Mouse (Mus musculus): Measurements from ENCODE around the gene Nol4l. TPM values are rescaled to one million over a fixed set of nuclear protein-coding genes. Genes with fewer than 3 reads are reported as not detected.

Nol4l gene
- total RNA-seq, 2 experiments from 2014 or later: 44.8 to 46.8 TPM

DNA sequence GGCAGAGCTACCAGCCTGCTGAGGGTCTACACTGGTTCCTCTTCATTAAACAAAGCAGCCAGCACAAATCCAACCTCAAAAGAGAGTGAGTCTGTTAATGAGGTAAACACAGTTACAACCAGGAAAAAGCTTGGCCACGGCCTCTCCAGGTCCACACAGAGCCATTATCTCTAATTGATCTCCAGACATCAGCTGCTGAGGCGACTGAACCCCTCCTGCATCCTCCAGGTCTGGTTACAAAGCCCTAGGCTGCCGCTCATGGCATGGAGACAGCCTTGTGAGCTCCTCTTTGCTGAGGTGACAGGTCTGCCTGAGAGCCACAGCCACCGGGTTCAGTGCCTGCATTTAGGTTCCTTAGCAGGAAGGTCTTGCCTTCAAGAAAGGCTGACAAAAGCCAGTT, 72.3 kb downstream of the Nol4l start:
- intact Hi-C loops (cut with DNase I): no loop called here
- no peak for DNase-seq (ENCODE audit: low spot score in 2 of 2)

DNA sequence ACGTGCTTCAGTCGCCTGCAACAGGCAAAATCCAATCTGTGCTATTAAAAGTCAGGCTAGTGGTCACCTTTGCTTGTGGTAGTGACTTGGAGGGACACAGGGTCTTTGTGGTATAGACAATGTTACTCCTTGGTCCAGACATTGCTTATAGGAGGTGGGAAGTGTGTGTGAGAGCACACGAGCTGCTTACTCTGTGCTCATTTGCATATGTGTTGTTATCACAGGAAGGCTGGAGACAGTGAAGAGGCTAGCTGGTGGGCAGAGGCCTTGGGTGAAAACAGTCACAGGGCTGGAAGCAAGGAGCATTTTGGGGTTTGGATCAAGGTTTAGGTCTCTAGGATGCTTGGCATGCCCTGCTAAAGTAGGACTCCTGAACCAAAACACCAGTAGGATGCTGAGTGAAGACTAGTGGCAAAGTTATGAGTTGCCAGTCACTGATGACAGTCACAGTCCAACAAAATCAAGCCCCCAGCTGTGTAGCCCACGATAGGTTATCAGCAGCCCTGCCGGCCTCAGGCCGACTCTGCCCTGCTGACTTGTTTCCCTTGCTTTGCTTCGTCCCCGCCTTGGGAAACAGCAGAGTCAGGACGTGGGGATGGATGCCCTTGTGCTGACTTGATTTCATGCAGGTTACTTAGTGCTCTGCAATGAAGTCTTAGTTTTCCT, 74.8 kb downstream of the Nol4l start:
- DNase-seq (ENCODE audit: low spot score in 2 of 2): no peak
- intact Hi-C loops (cut with DNase I): no loop called here

DNA sequence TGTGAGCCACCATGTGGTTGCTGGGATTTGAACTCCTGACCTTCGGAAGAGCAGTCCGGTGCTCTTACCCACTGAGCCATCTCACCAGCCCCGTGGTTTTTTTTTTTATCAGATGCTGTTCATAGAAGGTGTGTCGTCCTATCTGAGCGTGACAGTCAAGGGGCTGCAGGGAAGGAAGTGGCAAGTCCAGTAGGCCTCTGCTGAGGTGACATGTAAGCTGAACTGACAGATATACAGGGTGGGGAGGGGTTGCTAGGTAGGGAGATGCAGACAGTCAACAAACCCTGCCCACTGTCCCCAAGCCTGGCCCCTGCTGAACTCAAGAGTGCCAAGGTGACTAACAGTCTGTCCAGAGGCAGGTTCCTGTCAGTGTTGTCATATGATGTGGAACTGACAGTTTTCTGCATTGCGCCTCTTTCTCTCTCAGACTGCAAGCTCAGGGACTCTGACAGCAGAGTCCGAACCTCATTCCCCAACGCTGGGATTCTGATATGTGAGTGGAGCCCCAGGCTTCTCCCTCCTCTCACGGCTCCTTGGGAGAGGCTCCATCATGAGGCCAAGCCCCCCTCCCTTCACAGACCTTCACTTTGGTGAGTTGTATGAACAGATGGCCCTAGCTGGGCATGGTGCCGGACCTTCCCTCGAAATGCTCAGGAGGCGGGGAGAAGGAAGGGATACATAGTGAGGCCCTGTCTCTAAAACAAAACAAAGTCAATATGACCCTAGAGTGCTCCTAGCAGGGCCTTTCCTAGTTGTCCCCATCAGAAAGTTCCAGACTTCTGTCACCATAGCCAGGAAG, 75.6 kb downstream of the Nol4l start:
- intact Hi-C loops (cut with DNase I): no loop called here
- DNase-seq (ENCODE audit: low spot score in 2 of 2): no peak

DNA sequence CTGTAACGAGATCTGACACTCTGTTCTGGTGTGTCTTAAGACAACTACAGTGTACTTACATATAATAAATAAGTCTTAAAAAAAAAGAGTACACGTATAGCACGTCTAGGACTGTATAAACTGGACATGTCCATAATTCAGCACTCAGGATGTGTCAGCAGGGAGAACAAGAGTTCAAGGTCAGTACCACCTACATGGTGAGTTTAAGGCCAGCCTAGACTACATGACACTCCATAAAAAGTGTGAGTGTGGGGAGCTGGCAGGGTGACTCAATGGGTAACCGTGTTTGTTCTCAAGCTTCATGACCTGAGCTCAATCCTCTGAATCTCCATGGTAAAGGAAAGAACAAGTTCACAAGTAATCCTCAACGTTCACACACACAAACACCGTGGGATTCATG, 81.3 kb downstream of the Nol4l start:
- intact Hi-C loops (cut with DNase I): no loop called here
- no peak for DNase-seq (ENCODE audit: low spot score in 2 of 2)

DNA sequence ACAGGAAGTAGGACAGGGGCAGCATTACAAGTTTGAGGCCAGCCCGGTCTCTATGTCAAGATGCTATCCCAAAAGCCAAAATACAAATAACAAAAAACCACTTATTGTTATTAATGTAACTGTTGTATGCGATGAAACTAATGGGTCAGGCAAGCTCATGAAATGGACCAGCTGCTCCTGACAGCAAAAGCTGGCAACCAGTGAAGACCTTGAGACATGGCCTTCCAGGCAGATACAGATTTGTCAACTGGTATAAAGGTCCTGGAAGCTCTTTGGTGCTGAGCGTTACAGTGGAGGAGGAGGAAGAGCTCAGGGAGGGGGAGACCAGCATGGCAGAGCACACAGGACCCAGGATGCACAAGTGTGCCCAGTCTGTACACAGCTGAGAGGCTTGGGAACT, 82.1 kb downstream of the Nol4l start:
- DNase-seq (ENCODE audit: low spot score in 2 of 2): no peak
- intact Hi-C loops (cut with DNase I): no loop called here

DNA sequence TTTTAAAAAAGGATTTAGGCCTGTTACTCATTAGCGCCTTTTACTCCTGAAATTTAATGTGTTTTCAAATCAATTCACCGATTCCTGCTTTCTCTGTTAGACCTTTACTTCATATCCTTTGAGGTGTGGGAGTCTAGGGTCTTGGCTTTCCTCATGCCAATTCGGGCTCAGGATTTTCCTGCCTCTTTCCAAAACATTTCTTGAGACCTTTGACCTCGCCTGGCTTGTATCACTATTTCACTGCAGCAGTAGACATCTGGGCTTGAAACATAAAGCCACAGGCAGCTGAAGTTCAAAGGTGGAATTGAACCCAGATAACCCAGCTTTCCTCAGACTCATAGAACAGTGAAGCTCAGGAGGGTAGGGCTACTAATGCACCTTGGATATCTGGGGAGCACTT, 83.3 kb downstream of the Nol4l start:
- intact Hi-C loops (cut with DNase I): no loop called here
- DNase-seq (ENCODE audit: low spot score in 2 of 2): no peak

DNA sequence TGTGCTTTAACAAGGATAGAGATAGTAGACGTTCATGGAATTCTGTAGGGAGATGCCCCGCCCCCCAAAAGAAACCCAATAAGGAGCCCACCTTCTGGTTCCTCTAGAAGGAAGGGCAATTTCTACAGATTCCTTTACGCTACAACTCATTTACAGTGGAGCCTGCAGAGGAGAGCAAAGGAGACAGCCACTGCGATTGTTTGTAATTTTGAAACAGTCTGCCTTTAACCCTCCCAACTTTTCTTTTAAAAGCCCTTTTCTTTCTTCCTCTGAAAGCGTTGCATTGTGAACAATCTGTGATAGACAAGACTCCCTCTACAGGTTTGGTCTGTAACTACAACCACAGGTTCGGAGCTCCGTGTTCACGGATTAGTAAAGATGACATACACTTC, 83.8 kb downstream of the Nol4l start:
- intact Hi-C loops (cut with DNase I): no loop called here
- DNase-seq (ENCODE audit: low spot score in 2 of 2): peak; percentile 78 to 84

DNA sequence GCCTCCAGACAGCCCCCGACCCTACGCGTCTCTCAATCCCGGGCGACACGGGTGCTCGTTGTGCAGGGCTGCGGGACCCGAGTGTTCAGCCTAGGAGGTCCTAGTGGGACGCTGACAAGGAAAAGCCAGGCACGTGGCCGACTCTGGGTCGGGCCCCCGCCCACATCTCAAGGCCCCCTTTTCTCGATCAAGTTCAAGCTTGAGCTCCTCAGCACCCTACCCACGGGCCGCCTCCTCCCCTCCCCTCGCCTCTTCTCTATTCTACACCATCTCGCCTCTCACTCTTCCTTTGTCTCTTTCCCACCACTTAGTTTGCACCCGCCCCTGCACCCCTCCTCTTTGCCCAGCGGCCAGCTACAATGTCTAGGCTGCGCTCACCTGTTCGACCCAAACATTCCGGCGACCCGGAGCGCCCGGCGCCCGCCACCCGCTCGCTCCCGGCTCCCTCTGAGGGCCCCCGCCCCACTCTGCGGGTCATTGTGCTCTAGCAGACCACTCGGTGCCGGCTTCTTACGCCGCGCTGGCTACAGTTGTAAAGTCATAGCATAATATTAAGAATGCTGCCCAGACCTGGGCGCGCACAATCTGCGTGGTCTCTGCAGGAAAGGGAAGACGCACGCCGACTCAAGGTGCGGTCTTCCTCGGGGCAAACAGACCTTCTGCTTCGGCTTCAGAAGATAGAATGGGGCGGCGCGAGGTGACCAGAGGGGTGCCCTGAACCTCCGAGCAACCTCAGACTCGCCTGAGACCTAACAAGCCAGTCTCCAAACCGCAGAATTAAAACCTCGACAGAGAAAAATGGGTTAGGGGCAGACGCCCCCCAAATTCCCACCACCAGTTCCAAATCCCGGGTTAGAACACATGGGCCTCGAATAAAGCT, 84.4 kb downstream of the Nol4l start:
- no peak for DNase-seq (ENCODE audit: low spot score in 2 of 2)
- intact Hi-C loops (cut with DNase I): no loop called here

DNA sequence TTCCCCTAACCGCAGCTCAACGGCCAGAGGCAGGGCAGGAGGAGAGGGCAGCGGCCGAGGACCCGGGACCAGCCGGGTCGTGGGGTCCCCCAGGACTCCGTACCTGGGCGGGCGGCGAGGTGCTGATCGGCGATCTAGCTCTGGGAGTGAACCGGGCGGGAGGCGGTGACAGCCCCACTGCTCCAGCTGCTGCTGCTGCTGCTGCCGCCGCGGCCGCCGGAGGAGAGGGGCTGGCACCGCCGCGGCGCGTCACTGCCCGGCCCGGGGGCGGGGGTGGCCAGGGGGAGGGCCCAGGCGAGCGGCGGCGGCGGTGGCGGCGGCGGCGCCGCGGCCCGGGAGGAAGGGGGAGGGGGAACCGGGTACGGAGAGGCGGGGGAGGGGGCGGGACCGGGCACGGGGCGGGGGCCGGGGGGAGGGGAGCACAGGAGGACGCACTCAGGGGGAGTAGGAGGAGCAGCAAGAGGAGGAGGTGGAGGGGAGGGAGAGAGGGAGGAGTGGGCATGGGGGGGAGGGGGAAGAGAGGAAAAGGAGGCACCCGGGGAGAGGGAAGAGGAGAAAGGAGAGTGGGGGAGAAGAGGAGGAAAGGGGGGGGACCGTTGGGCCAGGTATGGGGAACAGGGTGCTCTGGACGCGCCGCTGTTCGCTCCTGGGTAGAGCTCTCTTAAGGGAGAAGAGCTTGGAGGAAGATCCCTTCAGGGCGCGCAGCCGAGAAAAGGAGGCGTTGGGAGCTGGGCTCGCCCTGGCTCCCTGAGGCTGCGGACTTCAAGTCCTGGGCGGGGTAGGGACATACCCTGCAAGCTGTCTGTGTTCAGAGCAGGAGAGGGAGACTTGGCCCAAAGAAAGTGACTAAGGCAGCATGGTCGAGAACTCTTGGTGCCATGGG, 85.3 kb downstream of the Nol4l start:
- intact Hi-C loops (cut with DNase I): no loop called here
- DNase-seq (ENCODE audit: low spot score in 2 of 2): peak in 1 of 2 experiments; percentile 57

DNA sequence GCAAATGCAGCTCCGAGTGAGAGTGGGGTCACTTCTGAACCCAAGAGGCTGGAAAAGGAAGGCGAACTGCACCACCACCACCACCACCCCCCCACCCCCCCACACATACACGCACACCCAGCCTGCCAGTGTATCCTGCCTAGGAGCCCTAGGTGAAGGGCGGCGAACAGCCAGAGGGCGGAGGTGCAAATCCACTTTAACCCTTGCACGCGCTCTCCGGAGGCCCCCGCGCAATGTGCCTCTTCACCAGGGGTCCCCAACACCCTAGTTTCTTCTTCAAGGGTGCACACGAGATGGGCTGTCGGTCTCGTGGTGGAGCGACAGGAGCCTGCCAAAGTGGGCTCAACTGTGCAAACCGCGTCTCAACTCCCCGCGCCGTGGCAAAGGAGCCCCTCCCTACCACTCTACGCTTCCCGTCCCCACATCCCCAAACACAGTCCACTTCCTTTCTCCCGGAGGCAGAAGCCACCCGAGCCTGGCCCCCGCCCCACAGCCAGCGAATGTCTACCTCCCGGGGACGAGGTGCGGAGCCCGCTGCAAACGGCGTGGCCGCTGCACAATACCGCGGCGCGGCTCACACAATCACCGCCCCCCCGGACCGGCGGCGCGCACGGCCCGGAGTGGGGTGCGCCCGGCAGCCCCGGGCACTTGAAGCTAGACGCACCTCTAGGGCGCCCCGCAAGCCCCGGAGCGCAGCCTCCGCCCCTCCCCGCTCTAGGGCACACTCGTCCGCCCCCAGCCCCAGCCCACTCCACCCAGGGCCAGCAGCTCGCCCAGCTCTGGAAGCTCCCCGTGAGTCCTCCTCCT, 86.1 kb downstream of the Nol4l start:
- intact Hi-C loops (cut with DNase I): no loop called here
- DNase-seq (ENCODE audit: low spot score in 2 of 2): peak in 1 of 2 experiments; percentile 36

DNA sequence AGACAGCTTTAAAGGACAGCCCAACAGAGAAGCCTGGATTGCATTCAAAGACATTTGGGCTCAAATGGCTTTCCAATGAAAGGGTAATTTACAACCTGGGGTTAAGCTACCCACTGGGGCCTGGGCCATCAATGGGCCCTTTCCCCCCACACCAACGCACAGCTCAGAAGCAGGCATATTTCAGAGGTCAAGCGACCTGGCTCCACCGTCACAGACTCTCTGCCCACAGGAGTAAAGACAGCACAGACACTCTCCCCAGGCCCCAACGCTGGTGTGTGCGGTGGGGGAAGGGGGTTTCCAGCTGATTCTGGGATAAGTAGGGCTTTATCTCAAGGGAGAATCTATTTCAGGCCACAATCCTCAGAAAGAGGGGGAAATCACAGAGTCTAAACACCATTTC, 87.1 kb downstream of the Nol4l start:
- DNase-seq (ENCODE audit: low spot score in 2 of 2): no peak
- intact Hi-C loops (cut with DNase I): no loop called here

DNA sequence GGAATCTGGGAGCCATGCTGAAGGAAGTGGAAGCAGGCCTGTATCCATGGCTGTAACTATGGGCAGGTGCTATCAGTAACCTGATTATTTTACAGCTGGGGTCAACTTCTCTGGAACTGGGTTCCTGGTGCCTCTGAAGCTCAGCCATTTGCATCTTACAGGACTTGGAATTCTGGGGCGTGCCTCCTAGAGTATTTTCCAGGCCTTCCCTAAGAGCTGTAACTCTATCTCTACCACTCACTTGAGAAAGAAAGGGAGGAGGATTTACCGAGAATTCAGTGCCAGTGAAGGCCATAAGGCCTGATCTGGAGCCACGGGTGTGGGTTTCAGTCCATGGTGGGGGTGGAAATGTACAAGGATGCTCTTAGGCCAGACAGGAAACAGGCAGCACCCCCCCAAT, 88.5 kb downstream of the Nol4l start:
- no peak for DNase-seq (ENCODE audit: low spot score in 2 of 2)
- intact Hi-C loops (cut with DNase I): no loop called here

DNA sequence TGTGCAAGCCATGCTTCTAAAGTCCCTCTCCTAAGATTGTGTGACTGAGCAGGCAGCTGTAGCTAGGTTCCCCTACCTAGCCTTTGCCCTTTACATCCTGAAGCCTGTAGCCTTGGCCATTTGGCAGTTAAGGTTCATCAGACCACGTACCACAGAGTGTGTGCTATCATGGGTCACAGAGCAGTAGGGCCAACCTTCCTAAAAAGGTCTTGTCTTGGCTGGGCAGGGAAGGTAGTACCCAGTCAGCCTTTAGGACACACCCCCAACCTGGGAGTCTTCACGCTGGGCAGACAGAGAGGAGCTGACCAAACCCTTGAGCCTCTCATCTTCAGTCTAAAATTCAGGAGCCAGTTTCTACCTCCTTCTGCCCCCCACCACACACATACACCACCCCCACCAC, 89.0 kb downstream of the Nol4l start:
- intact Hi-C loops (cut with DNase I): no loop called here

DNA sequence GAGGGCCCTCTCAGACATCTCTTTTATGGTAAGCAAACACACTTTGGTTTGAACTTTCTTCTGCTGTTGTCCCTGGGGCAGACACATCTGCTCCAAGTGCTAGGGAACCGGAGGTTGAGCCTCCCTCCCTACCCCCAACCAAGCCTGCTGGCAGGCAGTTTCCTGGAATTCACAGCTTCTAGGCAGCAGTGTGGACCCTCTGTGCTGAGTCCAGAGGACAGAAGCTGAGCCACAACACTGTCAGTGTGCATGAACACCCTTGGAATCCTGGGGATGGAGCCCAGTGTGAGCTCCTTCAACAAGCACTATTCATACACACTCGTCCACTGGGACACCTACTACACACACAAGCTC, 92.5 kb downstream of the Nol4l start:
- DNase-seq (ENCODE audit: low spot score in 2 of 2): no peak
- intact Hi-C loops (cut with DNase I): no loop called here

More for the DNA sequence above, 89.0 kb downstream of the Nol4l start:
- no peak for DNase-seq (ENCODE audit: low spot score in 2 of 2)

DNA sequence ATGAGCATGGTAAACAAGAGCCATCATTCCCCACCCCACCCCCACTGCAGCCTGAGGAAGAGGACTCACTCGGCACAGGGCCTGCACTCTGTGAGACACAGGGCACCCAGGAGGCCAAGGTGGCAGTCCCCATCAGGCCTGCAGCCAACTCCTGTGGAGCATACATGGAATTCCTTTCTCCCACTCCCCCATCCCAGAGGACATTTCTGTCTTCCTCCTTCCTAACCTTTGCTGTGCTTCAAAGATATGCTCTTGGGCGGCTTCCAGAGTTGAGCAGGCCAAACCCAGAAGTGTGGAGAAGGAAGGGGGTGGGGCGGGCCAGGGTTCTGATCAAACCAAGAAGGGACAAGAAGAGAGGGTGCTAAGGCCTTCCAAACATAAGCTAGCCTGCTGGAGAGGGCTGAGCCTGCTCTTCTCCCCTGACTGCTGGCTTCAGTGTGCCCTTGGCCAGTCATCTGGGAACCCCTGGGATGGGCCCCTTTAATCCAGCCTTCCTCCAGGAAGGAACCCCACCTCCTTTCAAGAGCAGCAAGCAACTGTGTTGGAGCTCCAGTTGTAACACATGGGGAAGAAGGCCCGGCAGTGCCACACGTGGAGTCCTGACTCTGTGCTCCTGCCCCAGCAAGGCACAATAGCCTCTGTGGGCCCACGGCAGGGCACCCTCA, 93.0 kb downstream of the Nol4l start:
- no peak for DNase-seq (ENCODE audit: low spot score in 2 of 2)
- intact Hi-C loops (cut with DNase I): no loop called here

DNA sequence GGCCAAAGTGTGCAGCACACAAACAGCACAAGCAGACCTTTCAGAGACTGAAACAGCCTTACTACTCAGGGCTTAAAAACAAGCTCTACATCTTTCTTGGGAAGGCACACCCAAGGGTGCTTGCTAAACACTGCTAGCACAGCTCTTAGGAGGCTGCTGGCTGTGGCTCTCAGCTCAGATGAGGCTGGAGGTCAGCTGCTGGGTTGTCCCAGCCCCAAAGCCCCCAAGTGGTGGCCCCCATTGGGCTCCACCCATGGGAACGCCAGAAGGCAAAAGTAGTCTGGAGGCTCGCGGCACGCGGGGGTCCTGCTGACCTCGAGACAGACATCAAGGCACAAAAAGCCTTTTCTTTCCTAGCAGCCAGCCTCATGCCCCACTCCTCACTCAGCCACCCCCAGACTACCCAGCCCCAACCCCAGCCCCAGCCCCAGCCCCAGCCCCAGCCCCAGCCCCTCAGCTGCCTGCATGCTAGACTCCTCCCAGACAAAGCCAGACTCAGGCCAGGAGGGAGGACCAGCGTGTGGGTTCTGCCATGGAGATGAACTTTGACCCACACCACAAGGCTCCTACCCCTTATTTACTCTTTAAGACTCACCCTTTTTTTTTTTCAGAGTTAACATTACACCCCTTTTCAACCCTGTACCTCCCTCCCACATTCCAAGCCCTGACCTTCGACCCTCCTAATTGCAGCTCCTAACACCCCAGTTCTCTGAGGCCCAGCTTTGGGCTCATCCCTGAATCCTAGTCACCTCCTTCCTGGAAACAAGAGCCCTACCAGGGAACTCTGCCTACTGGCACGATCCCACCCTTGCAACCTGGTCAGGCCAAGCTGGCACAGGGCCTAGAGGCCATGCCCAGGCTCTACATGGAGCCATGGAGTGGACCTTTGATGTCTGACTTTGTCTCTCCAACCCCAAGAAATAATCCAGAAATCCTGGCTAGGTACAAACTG, 94.6 kb downstream of the Nol4l start:
- no peak for DNase-seq (ENCODE audit: low spot score in 2 of 2)
- intact Hi-C loops (cut with DNase I): no loop called here

DNA sequence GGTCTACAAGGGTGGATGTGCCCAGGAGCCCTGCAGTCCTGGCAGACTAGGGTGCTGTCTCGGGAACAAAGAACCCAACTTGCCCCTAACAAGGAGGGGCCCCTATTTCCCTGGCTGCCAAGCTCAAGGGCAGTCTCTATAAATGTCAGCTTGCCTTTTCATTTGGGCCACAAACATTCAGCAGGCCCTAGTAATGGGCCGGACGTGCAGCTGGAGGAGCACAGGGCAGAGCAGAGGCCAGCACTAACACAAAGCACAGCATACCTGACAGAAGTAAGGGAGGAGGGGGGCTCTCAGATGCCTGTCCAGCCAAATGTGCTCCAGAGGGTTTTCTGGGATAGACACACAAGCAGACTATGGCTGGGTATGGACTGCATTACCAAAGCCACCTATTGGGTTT, 95.9 kb downstream of the Nol4l start:
- intact Hi-C loops (cut with DNase I): no loop called here
- DNase-seq (ENCODE audit: low spot score in 2 of 2): no peak
